Mouse (Mus musculus): ENCODE results near the gene Iltifb.
"Not testable (repeated sequence)": the region's sequence is repeated elsewhere in the genome, so short reads cannot be mapped to it uniquely, and the experiment has no call there.

- not testable (repeated sequence) for TF ChIP-seq POLR2A (IDR thresholded peaks at IDR 0.05; ENCODE audit: low read depth, low read length); CTCF (IDR thresholded peaks at IDR 0.05; ENCODE audit: extremely low read depth, insufficient read length, insufficient replicate concordance, low read depth, low read length)
Observed at GRCm38 (mm10) chr10:118249006-118249595, 45.7 kb downstream of the Iltifb start.
